Mouse (Mus musculus) liver, adult 2 months (tissue): ENCODE results near the gene Csf2.

Experiments used
- CTCF ChIP-seq: fragments of 200-500 bp; IDR thresholded peaks from 2 replicates; pipeline ENCODE4 v1.5.1; 2011; ENCODE audit warnings: low read depth, low read length, control low read depth
- POLR2A ChIP-seq: fragments of 200-500 bp; IDR thresholded peaks from 2 replicates; pipeline ENCODE4 v1.6.1; 2011; ENCODE audit warnings: low read length, control low read depth; ENCODE audit not compliant: insufficient read depth; ENCODE audit errors: extremely low read depth

- TF ChIP-seq CTCF (no peak), POLR2A (no peak)
These were observed 22.0 kb downstream of the Csf2 start for GRCm38 (mm10) chr11:54227478-54227877.
